In genomic region chr14:122487366-122487765, GRCm38 (mm10) we compare ENCODE assay signal across 13 mouse cellular contexts. TPM values are rescaled to one million over a fixed set of nuclear protein-coding genes. Genes with fewer than 3 reads are reported as not detected.
A peak's percentile ranks its signal among the peaks of the same experiment; 100 is the strongest.
DNase-seq lines count a peak whose midpoint lies in the region; ATAC-seq and TF ChIP-seq lines count a peak whose summit lies in the region.
"Had no signal": no experiment of that assay in that cellular context is flagged by ENCODE, and none has a peak within 500 bp of the region (broad histone marks: within the 10 kb centered on the region; RNA-seq: fewer than 3 reads in every experiment).

No protein-coding gene starts in this region.

- 10% methylated on average over 5 of the region's 5 CpGs for WGBS in neural tube, embryonic 15.5 days
- WGBS in hindbrain, postnatal 0 days, result 16% methylated on average over 5 of the region's 5 CpGs

- no peak overlapping the region for H3K9ac ChIP-seq in neural tube, embryonic 15.5 days (replicated peaks)
- peak overlapping the region; percentile 51 for H3K9ac ChIP-seq in hindbrain, postnatal 0 days (replicated peaks; ENCODE audit: low read length)
- H3K9ac ChIP-seq: heart, embryonic 15.5 days had no signal

- no peak for TF ChIP-seq CTCF in hindbrain, postnatal 0 days (IDR thresholded peaks at IDR 0.05; ENCODE audit: low read depth)

- H3K36me3 ChIP-seq in neural tube, embryonic 15.5 days, result no peaks in the 10 kb centered on the region
- no peaks in the 10 kb centered on the region for H3K36me3 ChIP-seq in hindbrain, postnatal 0 days (ENCODE audit: insufficient read depth, low read length)
- H3K36me3 ChIP-seq: heart, embryonic 15.5 days had no signal

- peaks cover 74% of the 10 kb centered on the region for H3K27me3 ChIP-seq in neural tube, embryonic 15.5 days (replicated peaks)
- H3K27me3 ChIP-seq in hindbrain, postnatal 0 days (ENCODE audit: insufficient read depth, low read length), result peaks cover 13% of the 10 kb centered on the region; the same call in 1 of the 2 replicates

- intact Hi-C loops in heart, postnatal 14 days (cut with DNase I), result loop anchor here (10.0 kb wide), 2 partner anchors 263 to 497 kb away; partner anchors contain the start of gene Tmtc4

- no peak overlapping the region for H3K4me3 ChIP-seq in neural tube, embryonic 15.5 days (replicated peaks)
- H3K4me3 ChIP-seq in hindbrain, postnatal 0 days (ENCODE audit: low read length), result peak overlapping the region; percentile 21
- H3K4me3 ChIP-seq: heart, embryonic 15.5 days had no signal

- peak; percentile 59 for DNase-seq in cerebellum, adult 9-10 months
- DNase-seq in cerebellum, adult 11-12 months, result no peak
- peak; percentile 63 for DNase-seq in neural tube, embryonic 10.5 days (ENCODE audit: extremely low spot score, low spot score)
- peak; percentile 23 for DNase-seq in hindbrain, postnatal 0 days (ENCODE audit: low spot score)
- DNase-seq in retina, postnatal 1 day, result peak; percentile 47
- no peak for DNase-seq in adrenal gland, postnatal 36 days
- no peak for DNase-seq in heart, postnatal 14 days

- H3K4me2 ChIP-seq in neural tube, embryonic 15.5 days, result no peak overlapping the region
- peak overlapping the region; percentile 68 for H3K4me2 ChIP-seq in hindbrain, postnatal 0 days (ENCODE audit: low read depth, low read length)
- H3K4me2 ChIP-seq: heart, embryonic 15.5 days had no signal

- no peak for ATAC-seq in neural tube, embryonic 15.5 days (ENCODE audit: low FRiP score)
- no peak for ATAC-seq in hindbrain, postnatal 0 days

- peaks cover 10% of the 10 kb centered on the region; the same call in 1 of the 2 replicates for H3K4me1 ChIP-seq in neural tube, embryonic 15.5 days
- no peaks in the 10 kb centered on the region for H3K4me1 ChIP-seq in hindbrain, postnatal 0 days (ENCODE audit: insufficient read depth, low read length)

- H3K9me3 ChIP-seq in neural tube, embryonic 15.5 days (replicated peaks), result no peaks in the 10 kb centered on the region
- no peaks in the 10 kb centered on the region for H3K9me3 ChIP-seq in hindbrain, postnatal 0 days (ENCODE audit: low read length)
- H3K9me3 ChIP-seq: heart, embryonic 15.5 days had no signal

- H3K27ac ChIP-seq in neural tube, embryonic 15.5 days (replicated peaks), result no peak overlapping the region
- H3K27ac ChIP-seq in hindbrain, postnatal 0 days, result peak overlapping the region; percentile 69
- H3K27ac ChIP-seq: heart, embryonic 15.5 days had no signal

RNA-seq across cellular contexts. Expression of gene Gm10837, which starts 3.0 kb away (rescaled TPM):
- 0.23 and 0.27 TPM in 2 replicates for polyA plus RNA-seq in neural tube, embryonic 15.5 days (2015; fragmentation: Nextera tagmentation; extraction: Ambion mirVana)
- 0.93 and 4.7 TPM in 2 replicates for total RNA-seq in hindbrain, postnatal 0 days (2014; rRNA removed)
- polyA plus RNA-seq in hindbrain, postnatal 0 days (2015; fragmentation: Nextera tagmentation; extraction: Ambion mirVana), result 1.2 and 1.4 TPM in 2 replicates
- not detected for total RNA-seq in adrenal gland, postnatal 36 days (2021)
- total RNA-seq in heart, postnatal 14 days (2021), result not detected
- total RNA-seq: common myeloid progenitor, adult 5-6 weeks; MEL had no signal
- polyA plus RNA-seq: heart, embryonic 15.5 days; kidney, embryonic 14.5 days; liver, embryonic 16.5 days had no signal

RNA-seq across cellular contexts. Expression of gene Zic2, which starts 12.1 kb away (rescaled TPM):
- 5.1 and 6.8 TPM in 2 replicates for polyA plus RNA-seq in neural tube, embryonic 15.5 days (2015; fragmentation: Nextera tagmentation; extraction: Ambion mirVana)
- total RNA-seq in hindbrain, postnatal 0 days (2014; rRNA removed), result 234 TPM in 2 replicates
- polyA plus RNA-seq in hindbrain, postnatal 0 days (2015; fragmentation: Nextera tagmentation; extraction: Ambion mirVana), result 35.9 and 40.2 TPM in 2 replicates
- under 1 TPM in 1 of 2 experiments, not detected in 1; 0.13 TPM for total RNA-seq in adrenal gland, postnatal 36 days (2021)
- under 1 TPM in 1 of 2 experiments, not detected in 1; 0.22 TPM for total RNA-seq in heart, postnatal 14 days (2021)
- total RNA-seq: common myeloid progenitor, adult 5-6 weeks; MEL had no signal
- polyA plus RNA-seq: heart, embryonic 15.5 days; kidney, embryonic 14.5 days; liver, embryonic 16.5 days had no signal

RNA-seq across cellular contexts. Expression of gene Zic5, which starts 21.9 kb away (rescaled TPM):
- polyA plus RNA-seq in neural tube, embryonic 15.5 days (2015; fragmentation: Nextera tagmentation; extraction: Ambion mirVana), result 3.9 and 6.2 TPM in 2 replicates
- total RNA-seq in hindbrain, postnatal 0 days (2014; rRNA removed), result 46.2 and 51.3 TPM in 2 replicates
- 31.0 and 31.1 TPM in 2 replicates for polyA plus RNA-seq in hindbrain, postnatal 0 days (2015; fragmentation: Nextera tagmentation; extraction: Ambion mirVana)
- total RNA-seq in adrenal gland, postnatal 36 days (2021), result not detected
- total RNA-seq in heart, postnatal 14 days (2021), result not detected
- total RNA-seq: common myeloid progenitor, adult 5-6 weeks had no signal
- polyA plus RNA-seq: liver, embryonic 16.5 days had no signal

RNA-seq across cellular contexts. Expression of gene Gm5089, which starts 36.5 kb away (rescaled TPM):
- 0.14 and 0.60 TPM in 2 replicates for polyA plus RNA-seq in neural tube, embryonic 15.5 days (2015; fragmentation: Nextera tagmentation; extraction: Ambion mirVana)
- total RNA-seq in hindbrain, postnatal 0 days (2014; rRNA removed), result 1.2 and 3.0 TPM in 2 replicates
- polyA plus RNA-seq in hindbrain, postnatal 0 days (2015; fragmentation: Nextera tagmentation; extraction: Ambion mirVana), result 0.56 and 0.82 TPM in 2 replicates
- total RNA-seq in adrenal gland, postnatal 36 days (2021), result not detected
- not detected for total RNA-seq in heart, postnatal 14 days (2021)
- total RNA-seq: common myeloid progenitor, adult 5-6 weeks; MEL had no signal
- polyA plus RNA-seq: heart, embryonic 15.5 days; kidney, embryonic 14.5 days; liver, embryonic 16.5 days had no signal

RNA-seq across cellular contexts. Expression of gene Pcca, which starts 46.8 kb away (rescaled TPM):
- 27.5 and 28.1 TPM in 2 replicates for polyA plus RNA-seq in neural tube, embryonic 15.5 days (2015; fragmentation: Nextera tagmentation; extraction: Ambion mirVana)
- total RNA-seq in hindbrain, postnatal 0 days (2014; rRNA removed), result 6.7 and 13.4 TPM in 2 replicates
- polyA plus RNA-seq in hindbrain, postnatal 0 days (2015; fragmentation: Nextera tagmentation; extraction: Ambion mirVana), result 39.1 and 42.8 TPM in 2 replicates
- 100 to 1,000 TPM; 128 to 156 TPM for total RNA-seq in adrenal gland, postnatal 36 days (2021)
- total RNA-seq in heart, postnatal 14 days (2021), result 10 to 100 TPM; 58.6 to 63.4 TPM

Comparison
In these comparisons a context has a peak if more than half of its experiments do, and no peak if none do; other contexts are left out.
1. DNase-seq: peak in cerebellum, adult 9-10 months (single experiment), neural tube, embryonic 10.5 days (single experiment), hindbrain, postnatal 0 days (single experiment) and retina, postnatal 1 day (single experiment); none in cerebellum, adult 11-12 months (single experiment), adrenal gland, postnatal 36 days (0 of 2) and heart, postnatal 14 days (0 of 2).
2. RNA of gene Zic2, which starts 12.1 kb away (total RNA-seq): 234 TPM in hindbrain, postnatal 0 days; 0.22 TPM in heart, postnatal 14 days and 0.13 TPM in adrenal gland, postnatal 36 days; every median in the first group is over 100 times any median in the second.
3. RNA of gene Zic5, which starts 21.9 kb away (total RNA-seq): 46.2 to 51.3 TPM in hindbrain, postnatal 0 days; not detected in adrenal gland, postnatal 36 days and not detected in heart, postnatal 14 days; every median in the first group is over 10 times any median in the second.